Mouse (Mus musculus): ENCODE results near the gene Vrk2.

GRCm38 (mm10) chr11:26434229-26434628 lies 159.6 kb downstream of the Vrk2 start:
- TF ChIP-seq CHD2 (IDR thresholded peaks at IDR 0.05; ENCODE audit: low read depth, low read length) (no peak), ZC3H11A (IDR thresholded peaks at IDR 0.05; ENCODE audit: borderline replicate concordance, low read depth, low read length) (no peak)
